Mouse (Mus musculus) liver, embryonic 11.5 days (tissue): ENCODE results near the gene Efcab14. TPM values are rescaled to one million over a fixed set of nuclear protein-coding genes. Genes with fewer than 3 reads are reported as not detected.

Experiments used
- ATAC-seq: fragments of 200-750 bp; cut with Nextera tagmentation; replicated peaks from 2 replicates; pipeline ENCODE4 v1.8.0; 2017; ENCODE audit warnings: moderate number of reproducible peaks, mild to moderate bottlenecking, moderate TSS enrichment, moderate library complexity; ENCODE audit not compliant: low FRiP score
- DNase-seq: peaks from one replicate; pipeline ENCODE4 v3.0.0-alpha.2; 2017; ENCODE audit warnings: low spot score
- H3K27ac ChIP-seq: fragments of 300-500 bp; sonication (generic); 2 replicates; pipeline ENCODE4 v1.5.1; 2014; ENCODE audit warnings: mild to moderate bottlenecking, low read depth, low read length, control low read depth
- H3K27me3 ChIP-seq: fragments of 300-500 bp; sonication (generic); replicated peaks from 2 replicates; pipeline ENCODE4 v1.6.1; 2014; ENCODE audit warnings: low read length, mixed read lengths; ENCODE audit not compliant: control insufficient read depth, insufficient read depth
- H3K36me3 ChIP-seq: fragments of 300-500 bp; sonication (generic); 2 replicates; pipeline ENCODE4 v1.6.1; 2014; ENCODE audit warnings: mild to moderate bottlenecking, low read length, moderate library complexity, mixed read lengths; ENCODE audit not compliant: control insufficient read depth, insufficient read depth
- H3K4me1 ChIP-seq: fragments of 300-500 bp; sonication (generic); replicated peaks from 2 replicates; pipeline ENCODE4 v1.6.1; 2014; ENCODE audit warnings: low read length, mixed read lengths; ENCODE audit not compliant: control insufficient read depth, insufficient read depth
- H3K4me2 ChIP-seq: fragments of 300-500 bp; sonication (generic); 2 replicates; pipeline ENCODE4 v1.6.1; 2014; ENCODE audit warnings: mild to moderate bottlenecking, control low read depth, moderate library complexity
- H3K4me3 ChIP-seq: fragments of 300-500 bp; sonication (generic); 2 replicates; pipeline ENCODE4 v1.5.1; 2014; ENCODE audit warnings: low read depth, low read length, control low read depth
- H3K9ac ChIP-seq: fragments of 300-500 bp; sonication (generic); 2 replicates; pipeline ENCODE4 v1.6.1; 2014; ENCODE audit warnings: low read depth, low read length, control low read depth
- H3K9me3 ChIP-seq: fragments of 300-500 bp; sonication (generic); 2 replicates; pipeline ENCODE4 v1.6.1; 2016; ENCODE audit warnings: low read length, inconsistent platforms, mixed read lengths; ENCODE audit not compliant: control insufficient read depth
- WGBS: fragments of 180-500 bp; shearing (Covaris S2); extraction: QIAGEN DNeasy Blood & Tissue Kit; methylation state at CpG from one replicate; pipeline ENCODE4 v1.1.7; 2014; 5-methylcytosine and 5-hydroxymethylcytosine counted together
- polyA plus RNA-seq: library from polyadenylated mRNA; unstranded; fragments of >200 nt; fragmentation: Nextera tagmentation; extraction: Ambion mirVana; gene quantifications from 2 replicates; pipeline ENCODE4 v1.2.1, GENCODE M21; 2014

The Efcab14 gene
- polyA plus RNA-seq, 1 experiment from 2014 or later: 38.7 TPM

DNA sequence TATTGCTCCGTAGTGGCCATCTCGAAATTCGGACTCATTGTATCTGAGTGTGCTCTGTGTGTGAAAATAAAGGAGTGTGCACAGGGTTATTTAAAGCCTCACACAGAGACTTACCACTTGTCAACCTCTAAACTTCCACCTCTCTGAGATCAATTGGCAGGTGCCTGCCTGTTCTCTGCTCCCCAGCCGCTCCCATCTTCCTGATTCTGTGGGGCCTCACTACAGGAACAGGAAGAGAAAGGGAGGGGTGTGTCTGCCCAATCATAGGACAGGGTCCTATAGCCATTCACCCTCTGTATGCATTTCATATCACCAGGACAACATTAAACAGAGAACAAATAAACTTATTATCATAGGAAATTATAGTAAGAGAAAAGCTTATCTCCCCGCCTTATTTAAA lies 3.8 kb upstream of the Efcab14 start:
- Histone ChIP-seq H3K4me3 (no peak overlapping the region), H3K36me3 (no peaks in the 10 kb centered on the region), H3K27me3 (no peaks in the 10 kb centered on the region), H3K27ac (no peak overlapping the region), H3K4me1 (peaks cover 10% of the 10 kb centered on the region), H3K9me3 (no peaks in the 10 kb centered on the region), H3K9ac (no peak overlapping the region), H3K4me2 (no peak overlapping the region)
- DNase-seq (no peak), ATAC-seq (no peak)
- WGBS: 65% methylated on average over 5 of the region's 5 CpGs

DNA sequence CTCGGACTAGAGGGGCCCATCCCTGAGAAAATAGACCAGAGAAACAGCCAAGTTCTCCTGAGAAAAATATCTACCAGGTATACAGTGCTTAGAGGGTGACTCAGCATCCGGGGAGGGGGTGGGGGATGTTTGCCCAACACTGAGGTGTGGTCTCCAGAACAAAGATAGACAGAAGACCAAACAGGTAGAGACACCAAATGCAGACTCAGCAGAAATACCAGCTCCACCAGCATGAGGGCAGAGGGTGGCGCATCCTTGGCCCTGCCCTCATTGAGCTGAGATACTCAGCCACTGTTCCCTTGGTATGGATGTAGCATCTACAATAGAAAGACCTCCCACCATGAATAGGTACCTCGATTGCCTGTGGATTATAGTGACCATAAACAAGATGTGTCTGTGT lies 2.7 kb upstream of the Efcab14 start:
- no peak for DNase-seq
- Histone ChIP-seq H3K27me3 (no peaks in the 10 kb centered on the region), H3K4me3 (no peak overlapping the region), H3K9me3 (no peaks in the 10 kb centered on the region), H3K27ac (no peak overlapping the region), H3K9ac (no peak overlapping the region), H3K36me3 (no peaks in the 10 kb centered on the region; the same call in 1 of the 2 replicates), H3K4me2 (no peak overlapping the region), H3K4me1 (peaks cover 17% of the 10 kb centered on the region)
- no peak for ATAC-seq
- WGBS: 70% methylated on average over 4 of the region's 4 CpGs

DNA sequence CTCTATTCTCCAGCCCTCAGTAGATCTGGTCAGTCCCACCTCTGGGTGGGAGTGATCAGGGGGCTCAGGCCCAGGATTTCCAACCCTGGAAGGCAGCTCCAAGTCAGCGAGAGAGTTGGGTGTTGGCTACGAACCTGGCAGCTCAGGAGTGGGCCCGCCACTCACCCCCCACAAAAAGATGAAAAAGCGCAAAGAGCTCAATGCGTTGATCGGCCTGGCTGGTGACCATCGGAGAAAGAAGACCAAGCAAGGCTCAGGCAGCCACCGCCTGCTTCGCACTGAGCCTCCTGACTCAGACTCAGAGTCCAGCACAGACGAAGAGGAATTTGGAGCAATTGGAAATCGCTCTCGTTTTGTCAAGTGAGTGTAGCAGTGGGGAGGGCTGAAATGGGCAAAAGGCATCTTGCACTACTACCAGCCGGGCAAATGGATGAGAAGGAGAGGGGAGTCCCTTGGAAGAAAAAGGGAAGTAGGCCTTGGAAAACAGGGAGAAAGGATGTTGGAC lies 989 bp downstream of the Efcab14 start:
- WGBS: 26% methylated on average over 13 of the region's 13 CpGs
- peaks cover 8% of the 10 kb centered on the region for H3K36me3 ChIP-seq
- peaks cover 11% of the 10 kb centered on the region for H3K4me1 ChIP-seq
- H3K27me3 ChIP-seq: no peaks in the 10 kb centered on the region
- H3K4me3 ChIP-seq: peak overlapping the region; percentile 91
- ATAC-seq (no peak), DNase-seq (no peak)
- peak overlapping the region; percentile 91 for H3K4me2 ChIP-seq
- H3K9ac ChIP-seq: peak overlapping the region; percentile 92
- H3K27ac ChIP-seq: no peak overlapping the region
- no peaks in the 10 kb centered on the region for H3K9me3 ChIP-seq

DNA sequence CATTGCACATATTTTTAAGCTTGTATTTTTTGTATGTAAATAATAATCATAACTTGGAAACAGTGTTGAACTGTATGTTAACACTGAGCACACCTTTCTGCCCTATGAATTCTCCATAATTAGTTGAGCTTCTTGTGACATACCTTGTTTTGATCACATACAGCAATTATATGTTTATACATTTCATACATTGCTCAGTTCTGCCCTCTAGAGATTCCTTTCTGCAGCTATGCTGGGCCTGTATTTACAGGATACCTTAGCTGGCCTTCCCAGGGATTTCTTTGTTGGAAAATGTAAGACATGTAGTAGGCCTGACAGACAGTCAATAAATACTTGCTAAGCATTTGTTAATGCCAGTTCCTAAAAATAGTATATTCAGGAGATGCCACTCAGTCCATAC lies 5.1 kb downstream of the Efcab14 start:
- no peaks in the 10 kb centered on the region for H3K27me3 ChIP-seq
- DNase-seq (no peak), ATAC-seq (no peak)
- H3K9me3 ChIP-seq: no peaks in the 10 kb centered on the region
- peaks cover 11% of the 10 kb centered on the region for H3K4me1 ChIP-seq
- peaks cover 8% of the 10 kb centered on the region for H3K36me3 ChIP-seq
- no peak overlapping the region for H3K4me3 ChIP-seq
- H3K27ac ChIP-seq: no peak overlapping the region
- H3K9ac ChIP-seq: no peak overlapping the region
- no peak overlapping the region for H3K4me2 ChIP-seq

DNA sequence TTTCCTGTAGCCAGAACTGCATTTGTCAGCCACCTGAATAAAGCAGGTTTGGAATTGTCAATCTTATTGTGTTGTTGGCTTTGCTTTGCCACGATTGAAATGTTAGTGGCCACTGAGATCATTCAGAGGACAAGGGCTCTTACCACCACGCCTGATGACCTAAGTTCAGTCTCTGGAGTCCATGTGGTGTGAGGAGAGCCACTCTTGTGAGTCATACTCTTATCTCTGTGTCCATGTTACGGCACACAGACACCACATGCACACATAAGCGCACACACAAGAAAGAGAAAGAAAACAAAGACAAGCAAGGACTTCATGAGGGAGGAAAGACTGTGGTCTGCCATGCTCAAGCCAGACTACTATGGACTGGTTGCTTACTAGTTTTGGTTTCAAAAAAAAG lies 5.6 kb downstream of the Efcab14 start:
- DNase-seq: no peak
- Histone ChIP-seq H3K4me3 (no peak overlapping the region), H3K9me3 (no peaks in the 10 kb centered on the region), H3K4me1 (peaks cover 11% of the 10 kb centered on the region), H3K9ac (no peak overlapping the region), H3K27me3 (no peaks in the 10 kb centered on the region), H3K36me3 (peaks cover 8% of the 10 kb centered on the region), H3K27ac (no peak overlapping the region), H3K4me2 (no peak overlapping the region)
- ATAC-seq: no peak
- WGBS: 66% methylated on average over 4 of the region's 4 CpGs

DNA sequence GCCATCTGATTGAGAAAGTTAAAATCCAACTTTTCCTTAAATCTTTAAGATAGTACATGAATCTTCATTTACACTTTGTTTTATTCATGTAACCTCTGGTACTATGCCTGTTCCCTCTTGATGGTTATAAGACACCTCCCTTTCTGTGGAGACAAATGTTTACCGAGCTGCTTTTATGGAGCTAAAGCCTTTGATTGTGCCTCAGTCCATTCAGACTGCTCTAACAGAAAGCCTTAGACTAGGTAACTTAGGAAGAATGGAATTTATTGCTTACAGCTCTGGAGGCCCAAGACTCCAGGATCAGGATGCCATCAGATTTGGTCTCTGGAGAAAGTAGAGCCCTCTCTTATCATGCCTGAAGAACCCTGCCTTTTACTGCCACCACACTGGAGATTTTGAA lies 10.6 kb downstream of the Efcab14 start:
- no peak overlapping the region for H3K27ac ChIP-seq
- H3K9ac ChIP-seq: no peak overlapping the region
- H3K4me3 ChIP-seq: no peak overlapping the region
- DNase-seq (no peak), ATAC-seq (no peak)
- H3K27me3 ChIP-seq: no peaks in the 10 kb centered on the region
- no peak overlapping the region for H3K4me2 ChIP-seq
- WGBS: 63% methylated on average over 1 of the region's 1 CpGs
- no peaks in the 10 kb centered on the region for H3K4me1 ChIP-seq
- H3K9me3 ChIP-seq: no peaks in the 10 kb centered on the region
- H3K36me3 ChIP-seq: peaks cover 2% of the 10 kb centered on the region; the same call in 1 of the 2 replicates

DNA sequence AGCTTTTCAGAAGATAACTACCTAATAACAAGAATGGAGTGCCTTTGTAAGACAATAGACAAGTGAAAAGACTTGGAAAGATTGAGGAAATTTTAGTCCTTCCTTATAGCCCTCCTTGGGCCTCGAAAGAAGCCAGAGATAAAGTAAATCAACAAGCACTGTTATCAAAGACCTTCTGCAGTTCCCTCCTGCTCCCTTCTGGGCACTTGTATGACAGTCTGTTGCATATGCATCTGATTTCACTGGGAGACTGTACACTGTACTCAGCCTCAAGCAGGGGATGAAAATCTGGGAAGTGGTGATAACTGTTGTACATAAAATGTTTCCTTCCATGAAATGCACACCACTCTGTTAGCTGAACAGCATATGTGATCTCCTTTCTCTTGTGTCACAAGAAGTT lies 11.8 kb downstream of the Efcab14 start:
- H3K36me3 ChIP-seq: peaks cover 4% of the 10 kb centered on the region; the same call in 1 of the 2 replicates
- WGBS: 59% methylated on average over 1 of the region's 1 CpGs

DNA sequence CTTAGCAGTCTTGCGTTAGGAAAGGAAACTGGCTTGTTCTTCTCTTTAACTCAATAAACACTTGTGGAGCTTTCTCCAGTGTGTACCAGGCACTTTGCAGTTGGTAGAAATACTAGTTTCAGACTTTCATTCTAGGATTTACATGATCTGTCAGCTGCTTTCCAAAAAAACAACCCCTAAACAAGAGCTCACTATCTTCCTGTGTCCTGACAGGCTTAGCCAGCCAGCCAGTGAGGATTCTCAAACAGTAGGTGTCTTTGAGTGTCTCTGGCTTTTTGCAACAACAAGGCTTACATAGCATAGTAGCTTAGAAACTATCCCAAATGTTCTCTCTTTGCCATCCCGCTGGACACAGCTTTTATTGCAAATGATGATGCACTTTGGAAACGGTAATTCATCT lies 16.6 kb downstream of the Efcab14 start:
- Histone ChIP-seq H3K4me3 (no peak overlapping the region), H3K27me3 (no peaks in the 10 kb centered on the region), H3K27ac (no peak overlapping the region), H3K9me3 (no peaks in the 10 kb centered on the region), H3K4me2 (no peak overlapping the region), H3K4me1 (no peaks in the 10 kb centered on the region), H3K9ac (no peak overlapping the region), H3K36me3 (peaks cover 9% of the 10 kb centered on the region; the same call in 1 of the 2 replicates)
- DNase-seq (no peak), ATAC-seq (no peak)
- WGBS: 92% methylated on average over 3 of the region's 3 CpGs

More for the DNA sequence above, 11.8 kb downstream of the Efcab14 start:
- Histone ChIP-seq H3K9ac (no peak overlapping the region), H3K4me1 (no peaks in the 10 kb centered on the region), H3K27me3 (no peaks in the 10 kb centered on the region), H3K4me3 (no peak overlapping the region), H3K9me3 (no peaks in the 10 kb centered on the region), H3K4me2 (no peak overlapping the region), H3K27ac (no peak overlapping the region)
- DNase-seq (no peak), ATAC-seq (no peak)

DNA sequence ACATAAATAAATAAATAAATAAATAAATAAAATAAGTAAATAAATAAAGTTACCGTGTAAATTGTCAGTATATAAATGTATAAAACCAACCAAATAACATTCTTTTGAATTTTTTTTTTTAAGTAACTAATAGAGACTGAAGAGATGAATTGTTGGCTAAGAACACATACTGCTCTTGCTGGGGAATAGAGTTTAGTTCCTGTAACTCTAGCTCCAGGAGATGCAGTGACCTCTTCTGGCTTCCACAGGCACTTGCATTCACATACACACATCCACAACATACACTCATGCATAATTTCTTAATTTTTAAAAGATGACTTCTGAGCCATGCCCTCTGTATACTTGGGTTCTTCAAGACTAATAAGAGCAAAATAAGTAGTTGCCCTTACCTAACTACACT lies 17.3 kb downstream of the Efcab14 start:
- no peak overlapping the region for H3K4me2 ChIP-seq
- WGBS: 89% methylated on average over 1 of the region's 1 CpGs
- H3K27me3 ChIP-seq: no peaks in the 10 kb centered on the region
- no peak overlapping the region for H3K9ac ChIP-seq
- H3K4me3 ChIP-seq: no peak overlapping the region
- ATAC-seq (no peak), DNase-seq (no peak)
- no peaks in the 10 kb centered on the region for H3K9me3 ChIP-seq
- no peak overlapping the region for H3K27ac ChIP-seq
- H3K36me3 ChIP-seq: peaks cover 9% of the 10 kb centered on the region; the same call in 1 of the 2 replicates
- H3K4me1 ChIP-seq: no peaks in the 10 kb centered on the region
